Mouse (Mus musculus) lung, postnatal 0 days (tissue): ENCODE data around the gene Epo. TPM values are rescaled to one million over a fixed set of nuclear protein-coding genes. Genes with fewer than 3 reads are reported as not detected.

Source experiments
- ATAC-seq: fragments of 200-750 bp; cut with Nextera tagmentation; 2 replicates; pipeline ENCODE4 v1.8.0; 2017; ENCODE audit warnings: moderate library complexity
- DNase-seq: peaks from one replicate; pipeline ENCODE4 v3.0.0-alpha.2; 2016; ENCODE audit warnings: low spot score
- H3K27ac ChIP-seq: fragments of 300-500 bp; sonication (generic); 2 replicates; pipeline ENCODE4 v1.5.1; 2014; ENCODE audit warnings: antibody characterized with exemption, mild to moderate bottlenecking, low read length, mixed read lengths
- H3K27me3 ChIP-seq: fragments of 300-500 bp; sonication (generic); replicated peaks from 2 replicates; pipeline ENCODE4 v1.6.1; 2014; ENCODE audit warnings: low read length, mixed read lengths; ENCODE audit not compliant: insufficient read depth
- H3K36me3 ChIP-seq: fragments of 300-500 bp; sonication (generic); 2 replicates; pipeline ENCODE4 v1.6.1; 2014; ENCODE audit warnings: low read length, mixed read lengths; ENCODE audit not compliant: insufficient read depth
- H3K4me1 ChIP-seq: fragments of 300-500 bp; sonication (generic); 2 replicates; pipeline ENCODE4 v1.6.1; 2014; ENCODE audit warnings: antibody characterized with exemption, low read depth, low read length, mixed read lengths; ENCODE audit not compliant: insufficient read depth
- H3K4me2 ChIP-seq: fragments of 300-500 bp; sonication (generic); replicated peaks from 2 replicates; pipeline ENCODE4 v1.6.1; 2014; ENCODE audit warnings: low read depth, mild to moderate bottlenecking, low read length, moderate library complexity, mixed read lengths
- H3K4me3 ChIP-seq: fragments of 300-500 bp; sonication (generic); 2 replicates; pipeline ENCODE4 v1.5.1; 2014; ENCODE audit warnings: low read depth, low read length
- H3K9ac ChIP-seq: fragments of 300-500 bp; sonication (generic); replicated peaks from 2 replicates; pipeline ENCODE4 v1.6.1; 2014; ENCODE audit warnings: low read depth, mild to moderate bottlenecking
- H3K9me3 ChIP-seq: fragments of 300-500 bp; sonication (generic); 2 replicates; pipeline ENCODE4 v1.6.1; 2016; ENCODE audit warnings: low read length, mixed read lengths
- CTCF ChIP-seq: IDR thresholded peaks from 2 replicates; pipeline ENCODE4 v1.5.1; 2016; ENCODE audit warnings: antibody characterized with exemption, mild to moderate bottlenecking
- EP300 ChIP-seq: IDR thresholded peaks from 2 replicates; pipeline ENCODE4 v1.6.1; 2016; ENCODE audit warnings: antibody characterized with exemption, mild to moderate bottlenecking, control low read depth
- WGBS: fragments of 180-500 bp; shearing (Covaris S2); extraction: QIAGEN DNeasy Blood & Tissue Kit; methylation state at CpG from one replicate; pipeline ENCODE4 v1.1.7; 2014; 5-methylcytosine and 5-hydroxymethylcytosine counted together
- polyA plus RNA-seq: library from polyadenylated mRNA; unstranded; fragments of >200 nt; fragmentation: Nextera tagmentation; extraction: Ambion mirVana; gene quantifications from 2 replicates; pipeline ENCODE4 v1.2.1, GENCODE M21; 2015

The Epo gene
- polyA plus RNA-seq, 1 experiment from 2014 or later, result not detected

DNA sequence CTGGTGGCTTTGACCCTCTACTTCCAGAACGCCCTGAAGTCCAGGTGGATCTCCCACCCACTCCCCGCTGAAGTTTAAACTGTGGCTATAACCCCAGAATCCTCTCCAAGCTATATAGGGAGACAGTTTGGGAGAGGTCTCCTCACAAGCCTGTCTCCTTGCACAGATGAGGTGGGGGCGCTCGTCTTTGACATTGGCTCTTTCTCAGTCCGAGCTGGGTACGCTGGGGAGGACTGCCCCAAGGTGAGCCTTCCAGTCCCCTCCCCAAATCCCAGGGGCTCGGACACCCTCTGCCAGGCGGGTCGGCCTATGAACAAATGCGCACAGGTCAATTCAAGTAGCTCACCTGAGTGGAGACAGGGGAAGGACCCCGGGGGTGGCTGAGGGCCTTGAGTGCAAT lies 20.9 kb upstream of the Epo start:
- Histone ChIP-seq H3K9ac (no peak overlapping the region), H3K27ac (no peak overlapping the region), H3K4me1 (no peaks in the 10 kb centered on the region), H3K9me3 (no peaks in the 10 kb centered on the region), H3K4me2 (no peak overlapping the region), H3K36me3 (no peaks in the 10 kb centered on the region), H3K27me3 (0 out of 2 replicates have a peak, but pooled peaks cover 6% of the 10 kb centered on the region), H3K4me3 (no peak overlapping the region)
- 42% methylated on average over 11 of the region's 11 CpGs for WGBS
- ATAC-seq (no peak), DNase-seq (no peak)
- no peak for TF ChIP-seq EP300
- no peak for TF ChIP-seq CTCF

DNA sequence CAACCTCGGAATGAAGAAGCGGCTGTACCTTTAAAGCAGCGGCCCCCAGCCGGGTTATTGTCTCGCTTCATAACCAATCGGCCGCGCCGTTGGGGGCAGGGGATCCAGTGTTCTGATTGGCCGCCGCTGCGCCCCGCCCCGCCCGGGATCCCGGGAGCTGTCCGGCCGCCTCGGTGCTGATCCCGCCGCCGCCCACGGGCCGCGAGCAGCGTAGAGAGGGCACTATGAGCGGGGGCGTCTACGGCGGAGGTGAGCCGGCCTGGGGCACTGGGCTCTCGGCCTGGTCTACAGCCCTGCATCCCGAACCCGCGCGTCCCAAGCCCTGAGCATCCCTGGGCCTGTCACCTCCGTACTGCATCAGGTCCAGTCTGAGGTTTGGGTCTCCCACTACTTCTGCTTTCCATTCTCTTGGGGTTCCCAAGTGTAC lies 20.4 kb upstream of the Epo start, which contains the start of gene Actl6b:
Gene Actl6b (plus strand): TSS at position 107 of the 427 bp plus-strand sequence.
- no peaks in the 10 kb centered on the region for H3K9me3 ChIP-seq
- 0 out of 2 replicates have a peak within 1 kb of the TSS, but pooled peaks have one; percentile 5 for H3K4me2 ChIP-seq
- TF ChIP-seq CTCF, result no peak
- no peak for TF ChIP-seq EP300
- no peaks in the 10 kb centered on the region for H3K4me1 ChIP-seq
- DNase-seq (peak; percentile 46), ATAC-seq (peak; percentile 81)
- H3K9ac ChIP-seq, result no peak within 1 kb of the TSS
- no peak within 1 kb of the TSS for H3K27ac ChIP-seq
- 0 out of 2 replicates have a peak, but pooled peaks cover 6% of the 10 kb centered on the region for H3K27me3 ChIP-seq
- whole genome bisulfite sequencing, result 4% methylated on average over 32 of the region's 37 CpGs
- no peaks in the 10 kb centered on the region for H3K36me3 ChIP-seq
- no peak within 1 kb of the TSS for H3K4me3 ChIP-seq

DNA sequence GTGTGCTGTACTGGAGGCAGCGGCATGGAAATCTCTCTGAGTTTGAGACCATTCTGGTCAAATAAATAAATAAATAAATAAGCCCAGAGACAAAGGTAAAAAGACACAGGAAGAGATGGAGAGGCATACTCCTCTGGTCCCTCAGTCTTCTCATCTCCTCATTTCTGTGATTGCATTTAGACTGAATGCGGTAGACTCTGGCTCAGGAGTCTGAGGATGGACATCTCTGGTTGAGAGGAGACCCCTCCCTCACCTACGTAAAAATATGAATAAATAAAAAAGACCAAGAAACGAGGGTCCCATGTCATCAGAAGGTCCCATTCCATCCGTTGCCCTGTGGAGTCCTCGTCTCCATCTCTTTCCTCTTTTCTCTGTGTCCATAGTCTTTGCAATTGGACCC lies 20.0 kb upstream of the Epo start:
- no peak for TF ChIP-seq EP300
- TF ChIP-seq CTCF, result no peak
- 0 out of 2 replicates have a peak overlapping the region, but pooled peaks have one; percentile 5 for H3K4me2 ChIP-seq
- H3K36me3 ChIP-seq, result no peaks in the 10 kb centered on the region
- no peak for ATAC-seq
- no peaks in the 10 kb centered on the region for H3K4me1 ChIP-seq
- H3K4me3 ChIP-seq, result no peak overlapping the region
- H3K9ac ChIP-seq, result no peak overlapping the region
- WGBS, result 21% methylated on average over 6 of the region's 6 CpGs
- H3K27me3 ChIP-seq, result 0 out of 2 replicates have a peak, but pooled peaks cover 6% of the 10 kb centered on the region
- no peak overlapping the region for H3K27ac ChIP-seq
- H3K9me3 ChIP-seq, result no peaks in the 10 kb centered on the region
- no peak for DNase-seq

DNA sequence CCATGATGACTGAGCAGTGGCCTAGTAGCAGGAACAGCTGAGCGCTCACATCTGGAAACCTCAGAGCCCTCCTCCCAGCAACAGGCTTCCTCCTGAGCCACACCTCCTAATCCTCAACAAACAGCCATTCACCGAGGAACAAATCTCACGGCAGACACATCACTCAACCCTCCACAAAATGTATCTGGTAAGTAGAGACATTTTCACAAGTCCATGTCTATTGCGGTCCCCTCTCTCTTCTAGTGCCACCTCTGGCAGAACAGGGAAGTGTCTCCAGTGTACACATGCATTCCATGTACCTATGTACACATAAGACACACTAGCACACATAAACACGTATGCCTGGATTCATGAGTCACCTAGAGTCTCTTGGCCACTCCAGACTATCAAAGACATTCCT lies 18.1 kb upstream of the Epo start:
- ATAC-seq (no peak), DNase-seq (no peak)
- Histone ChIP-seq H3K9me3 (no peaks in the 10 kb centered on the region), H3K9ac (no peak overlapping the region), H3K27me3 (0 out of 2 replicates have a peak, but pooled peaks cover 6% of the 10 kb centered on the region), H3K36me3 (no peaks in the 10 kb centered on the region), H3K27ac (no peak overlapping the region), H3K4me1 (no peaks in the 10 kb centered on the region), H3K4me3 (no peak overlapping the region), H3K4me2 (no peak overlapping the region)
- no peak for TF ChIP-seq EP300
- TF ChIP-seq CTCF, result peak; percentile 56
- WGBS, result 63% methylated on average over 5 of the region's 5 CpGs

DNA sequence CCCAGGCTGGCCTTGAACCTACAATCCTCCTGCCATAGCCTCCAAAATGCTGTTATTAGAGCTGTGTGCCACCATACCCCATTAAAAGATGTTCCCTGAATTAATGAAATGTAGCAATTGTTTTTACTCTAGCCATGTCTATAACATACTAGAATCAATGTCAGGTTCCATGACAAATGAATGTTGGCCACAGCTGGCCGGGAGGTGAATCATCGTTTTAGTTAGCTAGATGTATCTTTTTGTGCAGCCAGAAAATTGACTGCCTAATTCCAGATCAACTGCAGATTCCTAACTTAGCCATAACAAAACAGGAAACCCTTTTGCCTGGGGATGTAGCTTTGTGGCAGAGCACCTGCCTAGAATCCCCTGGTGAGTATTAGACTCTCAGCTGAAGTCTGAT lies 16.8 kb upstream of the Epo start:
- WGBS, result 78% methylated on average over 2 of the region's 2 CpGs

DNA sequence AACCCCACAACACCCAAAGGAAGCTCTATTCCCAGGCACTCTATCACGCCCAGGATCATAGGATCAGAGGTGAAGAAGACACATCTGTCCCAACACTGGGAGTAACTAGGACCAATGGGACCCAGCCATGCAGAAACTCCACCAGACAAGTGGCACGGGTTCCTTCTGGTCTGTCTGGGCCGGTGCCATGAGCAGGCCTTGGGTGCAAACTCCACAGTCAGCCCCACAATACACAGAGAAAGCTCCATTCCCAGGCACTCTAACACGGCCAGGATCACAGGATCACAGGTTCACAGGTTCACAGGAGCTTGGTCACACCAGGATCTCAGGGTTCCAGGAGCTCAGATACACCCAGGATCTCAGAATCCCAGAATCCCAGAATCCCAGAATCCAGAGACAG lies 12.6 kb upstream of the Epo start:
- H3K27me3 ChIP-seq, result no peaks in the 10 kb centered on the region
- no peaks in the 10 kb centered on the region for H3K4me1 ChIP-seq
- no peak overlapping the region for H3K27ac ChIP-seq
- 63% methylated on average over 4 of the region's 4 CpGs for WGBS
- H3K9ac ChIP-seq, result no peak overlapping the region
- no peak for ATAC-seq
- H3K4me2 ChIP-seq, result no peak overlapping the region
- no peaks in the 10 kb centered on the region for H3K9me3 ChIP-seq
- H3K36me3 ChIP-seq, result no peaks in the 10 kb centered on the region
- DNase-seq, result no peak
- TF ChIP-seq EP300, result no peak
- TF ChIP-seq CTCF, result no peak
- no peak overlapping the region for H3K4me3 ChIP-seq

More for the DNA sequence above, 16.8 kb upstream of the Epo start:
- ATAC-seq (no peak), DNase-seq (no peak)
- no peaks in the 10 kb centered on the region for H3K36me3 ChIP-seq
- no peak overlapping the region for H3K27ac ChIP-seq
- H3K4me3 ChIP-seq, result no peak overlapping the region
- H3K9ac ChIP-seq, result no peak overlapping the region
- H3K27me3 ChIP-seq, result 0 out of 2 replicates have a peak, but pooled peaks cover 6% of the 10 kb centered on the region
- H3K4me1 ChIP-seq, result no peaks in the 10 kb centered on the region
- no peak overlapping the region for H3K4me2 ChIP-seq
- TF ChIP-seq CTCF (no peak), EP300 (no peak)
- no peaks in the 10 kb centered on the region for H3K9me3 ChIP-seq

DNA sequence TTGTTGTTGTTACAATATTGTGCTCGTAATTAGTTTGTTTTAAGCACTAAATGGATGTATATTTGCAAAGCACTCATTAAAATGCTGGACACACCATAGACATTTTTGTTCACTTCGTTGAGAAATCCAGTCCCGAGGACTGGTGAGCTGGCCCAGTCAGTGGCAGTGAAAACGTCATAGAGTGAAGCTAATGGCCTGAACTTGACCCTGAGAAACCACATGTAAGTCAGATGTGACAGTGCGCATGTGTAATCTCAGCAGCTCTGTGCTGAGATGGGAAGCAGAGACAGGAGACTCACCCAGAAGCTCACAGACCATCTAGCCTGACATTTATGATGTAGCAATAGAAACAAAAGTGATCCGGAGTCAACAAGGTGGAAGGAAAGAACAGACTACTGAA lies 11.9 kb upstream of the Epo start:
- no peaks in the 10 kb centered on the region for H3K4me1 ChIP-seq
- no peak overlapping the region for H3K4me3 ChIP-seq
- no peak overlapping the region for H3K9ac ChIP-seq
- H3K4me2 ChIP-seq, result no peak overlapping the region
- H3K27me3 ChIP-seq, result no peaks in the 10 kb centered on the region
- TF ChIP-seq EP300 (no peak), CTCF (no peak)
- ATAC-seq (no peak), DNase-seq (no peak)
- no peaks in the 10 kb centered on the region for H3K9me3 ChIP-seq
- no peak overlapping the region for H3K27ac ChIP-seq
- no peaks in the 10 kb centered on the region for H3K36me3 ChIP-seq
- 65% methylated on average over 6 of the region's 6 CpGs for WGBS
